Mouse (Mus musculus): Measurements from ENCODE around the gene Ccdc186. TPM values are rescaled to one million over a fixed set of nuclear protein-coding genes. Genes with fewer than 3 reads are reported as not detected.
"Not testable (repeated sequence)": the region's sequence is repeated elsewhere in the genome, so short reads cannot be mapped to it uniquely, and the experiment has no call there.

Gene Ccdc186
- polyA plus RNA-seq, 1 experiment = 15.0 TPM

GRCm38 (mm10) chr19:56759740-56760139 lies 62.2 kb downstream of the Ccdc186 start:
- DNase-seq (ENCODE audit: extremely low spot score in 1 of 2, low spot score in 1 of 2) = peak in 1 of 2 experiments; percentile 51

- DNase-seq (ENCODE audit: extremely low spot score in 1 of 2, low spot score in 1 of 2) = no peak
Measured at GRCm38 (mm10) chr19:56758311-56758710, 63.7 kb downstream of the Ccdc186 start.

GRCm38 (mm10) chr19:56756412-56756811 lies 65.6 kb downstream of the Ccdc186 start:
- no peak for DNase-seq (ENCODE audit: extremely low spot score in 1 of 2, low spot score in 1 of 2)

DNA sequence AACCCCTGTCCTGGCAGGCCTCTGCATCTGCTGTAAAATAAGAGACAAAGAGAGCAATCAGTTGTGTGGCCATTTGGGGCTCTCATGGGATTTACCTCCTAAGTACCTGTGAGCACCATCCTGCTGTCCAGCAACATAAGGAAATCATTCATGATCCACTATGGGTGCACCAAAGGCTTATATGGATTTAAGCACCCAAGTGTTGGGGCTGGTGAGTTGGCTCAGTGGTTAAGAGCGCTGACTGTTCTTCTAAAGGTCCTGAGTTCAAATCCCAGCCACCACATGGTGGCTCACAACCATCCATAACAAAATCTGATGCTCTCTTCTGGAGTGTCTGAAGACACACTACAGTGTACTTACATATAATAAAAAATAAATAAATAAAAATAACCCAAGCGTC lies 67.5 kb downstream of the Ccdc186 start:
- DNase-seq (ENCODE audit: extremely low spot score in 1 of 2, low spot score in 1 of 2) = not testable (repeated sequence)

- no peak for DNase-seq (ENCODE audit: extremely low spot score in 1 of 2, low spot score in 1 of 2)
Measured at GRCm38 (mm10) chr19:56750709-56751108, 71.3 kb downstream of the Ccdc186 start.

DNA sequence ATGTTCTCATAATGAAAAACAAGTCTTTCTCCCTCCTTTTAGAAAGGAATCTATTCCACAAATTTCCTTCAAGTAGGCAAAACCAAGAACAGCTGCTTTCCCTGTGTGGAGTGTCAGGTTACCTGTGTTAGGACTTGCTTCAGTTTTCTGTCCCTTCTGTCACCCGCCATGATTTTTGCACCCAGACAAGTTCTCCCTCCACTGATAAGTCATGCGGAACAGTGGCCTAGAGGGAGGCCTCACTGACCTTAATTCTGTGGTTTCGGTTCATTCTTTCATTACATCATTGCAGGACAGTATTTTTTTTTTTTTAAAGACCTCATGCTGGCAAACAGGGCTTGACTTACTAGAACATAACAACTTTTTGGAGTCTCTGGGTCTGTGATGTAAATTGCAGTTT lies 72.6 kb downstream of the Ccdc186 start:
- DNase-seq (ENCODE audit: extremely low spot score in 1 of 2, low spot score in 1 of 2) = no peak

- DNase-seq (ENCODE audit: extremely low spot score in 1 of 2, low spot score in 1 of 2) = no peak
Measured at GRCm38 (mm10) chr19:56747878-56748277, 74.1 kb downstream of the Ccdc186 start.

DNA sequence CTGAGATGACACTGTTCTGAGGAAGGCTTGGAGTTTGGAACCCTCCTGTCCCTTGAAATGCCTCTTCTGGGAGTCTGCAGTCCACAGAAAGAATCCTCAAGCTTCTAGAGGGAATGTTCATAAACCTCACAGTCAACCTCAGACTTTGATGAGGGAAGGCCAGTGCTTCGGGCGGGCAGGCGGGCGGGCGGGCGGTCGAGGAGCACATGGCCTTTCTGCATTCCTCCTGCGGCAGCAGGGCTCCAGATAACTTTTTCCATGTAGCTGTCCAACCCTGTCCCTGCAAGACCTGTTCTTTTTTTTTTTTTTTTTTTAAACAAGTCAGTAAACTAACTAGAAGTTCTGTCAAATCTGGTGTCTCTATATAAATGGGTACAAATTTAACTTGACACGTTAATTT lies 75.4 kb downstream of the Ccdc186 start:
- no peak for DNase-seq (ENCODE audit: extremely low spot score in 1 of 2, low spot score in 1 of 2)

- DNase-seq (ENCODE audit: extremely low spot score in 1 of 2, low spot score in 1 of 2) = no peak
Measured at GRCm38 (mm10) chr19:56745528-56745927, 76.5 kb downstream of the Ccdc186 start.

GRCm38 (mm10) chr19:56745061-56745460 lies 76.9 kb downstream of the Ccdc186 start:
- no peak for DNase-seq (ENCODE audit: extremely low spot score in 1 of 2, low spot score in 1 of 2)

Other genes starting within 250 kb of the Ccdc186 start
- gene Adrb1, start 100.0 kb downstream of the Ccdc186 start, polyA plus RNA-seq (2012; rRNA removed) = 19.4 and 20.2 TPM in 2 replicates
- 0.21 and 0.30 TPM in 2 replicates for gene Tdrd1, start 4.0 kb upstream of the Ccdc186 start, polyA plus RNA-seq (2012; rRNA removed)
- gene Vwa2, start 52.1 kb upstream of the Ccdc186 start, polyA plus RNA-seq (2012; rRNA removed) = 0.02 and 0.04 TPM in 2 replicates
- gene Afap1l2, start 186.0 kb upstream of the Ccdc186 start, polyA plus RNA-seq (2012; rRNA removed) = 12.2 and 12.7 TPM in 2 replicates